Mouse (Mus musculus) C2C12 (cell line): ENCODE data around the gene Faap100.

Experiments
- CEBPB ChIP-seq: IDR thresholded peaks from one replicate; pipeline ENCODE4 v1.6.1; 2011; ENCODE audit warnings: low read depth, mild to moderate bottlenecking, control low read depth, moderate library complexity
- CTCF ChIP-seq: IDR thresholded peaks from one replicate; pipeline ENCODE4 v1.5.1; 2011; ENCODE audit not compliant: control insufficient read depth, insufficient read depth, insufficient read length
- FOSL1 ChIP-seq: IDR thresholded peaks from one replicate; pipeline ENCODE4 v1.8.0; 2011; ENCODE audit warnings: mild to moderate bottlenecking, low read length; ENCODE audit not compliant: poor library complexity, insufficient read depth, severe bottlenecking
- MAX ChIP-seq: IDR thresholded peaks from one replicate; pipeline ENCODE4 v1.6.1; 2011; ENCODE audit warnings: mild to moderate bottlenecking, control low read depth
- MYOD1 ChIP-seq: IDR thresholded peaks from one replicate; pipeline ENCODE4 v1.6.1; 2011; ENCODE audit warnings: low read depth; ENCODE audit not compliant: control insufficient read depth, insufficient read length
- MYOG ChIP-seq: IDR thresholded peaks from one replicate; pipeline ENCODE4 v1.6.1; 2011; ENCODE audit not compliant: control insufficient read depth, insufficient read length; ENCODE audit errors: extremely low read depth
- USF1 ChIP-seq: IDR thresholded peaks from one replicate; pipeline ENCODE4 v1.6.1; 2011; ENCODE audit warnings: low read depth, mild to moderate bottlenecking, control low read depth, moderate library complexity

DNA sequence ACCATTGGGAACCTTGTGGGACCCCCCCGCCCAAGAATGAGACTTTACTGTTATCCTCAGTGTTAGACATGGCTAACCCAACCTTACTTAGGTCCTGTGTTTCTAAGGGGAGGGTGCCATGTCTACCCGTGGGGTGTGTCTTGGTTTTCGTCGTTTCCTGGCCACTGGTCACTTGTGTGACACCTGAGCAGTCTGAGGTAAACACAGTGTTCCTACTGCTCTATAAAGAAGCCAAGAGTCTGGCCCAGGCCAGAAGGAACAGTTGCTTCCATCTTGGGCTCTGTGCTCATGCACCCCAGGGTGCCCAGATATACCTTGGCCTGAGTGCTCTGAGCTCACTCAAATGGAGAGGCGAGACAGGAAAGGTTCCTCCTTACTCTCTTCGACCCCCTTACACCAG, 15.7 kb downstream of the Faap100 start:
- TF ChIP-seq CTCF = no peak
- TF ChIP-seq USF1 = no peak
- TF ChIP-seq CEBPB = no peak
- TF ChIP-seq MAX = no peak
- no peak for TF ChIP-seq MYOD1
- no peak for TF ChIP-seq FOSL1
- no peak for TF ChIP-seq MYOG
